Mouse (Mus musculus): ENCODE measurements around the gene Efcc1. TPM values are rescaled to one million over a fixed set of nuclear protein-coding genes. Genes with fewer than 3 reads are reported as not detected.

Efcc1 gene
- polyA plus RNA-seq, 1 experiment, result 0.05 TPM

DNA sequence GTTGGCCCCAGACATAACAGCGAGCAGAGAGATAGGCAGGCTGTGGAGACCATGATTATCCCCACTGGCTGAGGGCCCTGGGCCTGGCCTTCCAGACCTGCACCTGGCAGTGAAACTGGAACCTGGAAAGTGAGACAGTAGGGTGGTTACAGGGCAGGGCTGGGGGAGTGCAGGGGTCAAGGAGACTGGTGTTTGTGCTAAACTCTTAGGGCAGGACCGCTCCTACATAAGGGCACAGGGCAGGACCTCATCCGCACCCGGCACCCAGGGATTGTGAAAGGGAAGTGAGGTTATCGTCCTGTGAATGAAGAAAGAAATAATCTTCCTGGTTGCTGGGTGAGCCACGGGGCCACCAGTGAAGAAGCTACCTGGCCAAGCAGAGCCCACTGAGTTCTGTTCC is 59.1 kb downstream of the Efcc1 start:
- H3K27me3 ChIP-seq (ENCODE audit: control insufficient read depth, insufficient read depth, insufficient read length), result no peaks in the 10 kb centered on the region
- no peak for TF ChIP-seq CEBPB (IDR thresholded peaks at IDR 0.05; ENCODE audit: low read depth)
- TF ChIP-seq MAX (IDR thresholded peaks at IDR 0.05), result no peak
- TF ChIP-seq FOSL1 (IDR thresholded peaks at IDR 0.05; ENCODE audit: insufficient read depth, low read length, poor library complexity, severe bottlenecking), result no peak
- H3K4me3 ChIP-seq (ENCODE audit: insufficient read depth, poor library complexity, severe bottlenecking), result no peak overlapping the region
- no peaks in the 10 kb centered on the region for H3K36me3 ChIP-seq (ENCODE audit: control insufficient read depth, insufficient read depth)
- no peak overlapping the region for H3ac ChIP-seq (ENCODE audit: control insufficient read depth, insufficient read length, low read depth)
- H3K79me3 ChIP-seq (ENCODE audit: low read depth), result no peaks in the 10 kb centered on the region
- no peaks in the 10 kb centered on the region for H3K79me2 ChIP-seq (ENCODE audit: control insufficient read depth, insufficient read depth)

DNA sequence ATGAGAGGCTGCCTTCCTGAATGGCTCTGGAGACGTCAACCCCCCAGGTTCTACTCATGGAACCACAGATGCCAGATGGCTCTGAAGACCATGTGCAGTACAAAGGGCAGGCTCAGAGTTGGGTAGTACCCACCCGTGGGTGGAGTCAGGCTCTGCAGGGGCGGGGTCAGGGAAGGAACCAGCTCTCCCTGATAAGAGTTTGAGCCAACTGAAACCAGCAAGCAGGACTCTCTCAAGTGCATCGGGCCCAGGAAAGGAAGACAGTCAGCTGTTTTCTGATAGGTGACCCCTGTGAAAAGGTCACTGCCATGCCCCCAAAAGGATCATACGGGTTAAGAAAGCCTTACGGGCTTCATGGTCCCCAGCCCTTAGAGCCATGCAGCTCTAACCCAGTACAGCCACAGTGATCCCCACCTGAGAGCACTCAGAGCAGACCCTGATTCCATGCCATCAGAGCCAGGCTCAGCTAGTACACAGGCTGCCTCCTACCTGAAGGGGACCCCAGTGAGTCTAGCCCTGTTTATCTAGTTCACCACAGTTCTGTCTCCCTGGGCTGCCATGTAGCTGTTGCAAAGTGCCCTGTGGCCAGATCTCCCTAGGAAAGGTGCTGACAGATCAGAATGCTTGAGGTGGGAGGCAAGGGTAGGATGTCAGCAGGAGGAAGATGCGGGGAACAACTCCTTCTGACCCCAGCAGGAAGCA is 60.3 kb downstream of the Efcc1 start:
- Histone ChIP-seq H3ac (ENCODE audit: control insufficient read depth, insufficient read length, low read depth) (no peak overlapping the region), H3K36me3 (ENCODE audit: control insufficient read depth, insufficient read depth) (no peaks in the 10 kb centered on the region), H3K4me3 (ENCODE audit: insufficient read depth, poor library complexity, severe bottlenecking) (no peak overlapping the region), H3K79me3 (ENCODE audit: low read depth) (no peaks in the 10 kb centered on the region), H3K27me3 (ENCODE audit: control insufficient read depth, insufficient read depth, insufficient read length) (no peaks in the 10 kb centered on the region), H3K79me2 (ENCODE audit: control insufficient read depth, insufficient read depth) (no peaks in the 10 kb centered on the region)
- TF ChIP-seq CTCF (IDR thresholded peaks at IDR 0.05; ENCODE audit: control insufficient read depth, insufficient read depth, insufficient read length), result no peak
- no peak for TF ChIP-seq MYOG (IDR thresholded peaks at IDR 0.05; ENCODE audit: control insufficient read depth, extremely low read depth, insufficient read length)
- no peak for TF ChIP-seq USF1 (IDR thresholded peaks at IDR 0.05; ENCODE audit: low read depth)
- TF ChIP-seq CEBPB (IDR thresholded peaks at IDR 0.05; ENCODE audit: low read depth), result no peak
- no peak for TF ChIP-seq MAX (IDR thresholded peaks at IDR 0.05)
- no peak for TF ChIP-seq MYOD1 (IDR thresholded peaks at IDR 0.05; ENCODE audit: control insufficient read depth, insufficient read length, low read depth)
- TF ChIP-seq FOSL1 (IDR thresholded peaks at IDR 0.05; ENCODE audit: insufficient read depth, low read length, poor library complexity, severe bottlenecking), result no peak

DNA sequence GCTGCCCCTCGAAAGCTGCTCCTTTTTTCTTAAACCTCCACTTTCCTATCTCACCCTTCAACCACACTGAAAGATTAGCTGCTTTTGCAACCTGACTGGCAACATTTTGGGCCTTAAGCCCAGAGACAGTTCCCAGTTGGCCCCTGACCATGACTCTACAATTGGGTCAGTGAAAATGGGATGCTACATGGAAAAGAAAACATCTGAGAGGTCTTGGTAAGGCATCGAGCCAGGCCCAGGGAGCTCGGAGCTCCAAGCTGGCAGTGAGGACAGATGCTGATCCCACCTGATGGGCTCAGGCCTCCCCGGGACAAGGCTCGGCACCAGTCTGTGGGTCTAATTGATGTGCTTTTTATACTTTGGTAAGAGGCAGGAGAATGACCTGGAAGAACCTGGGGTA is 61.2 kb downstream of the Efcc1 start:
- no peaks in the 10 kb centered on the region for H3K79me2 ChIP-seq (ENCODE audit: control insufficient read depth, insufficient read depth)
- H3K4me3 ChIP-seq (ENCODE audit: insufficient read depth, poor library complexity, severe bottlenecking), result no peak overlapping the region
- H3K27me3 ChIP-seq (ENCODE audit: control insufficient read depth, insufficient read depth, insufficient read length), result no peaks in the 10 kb centered on the region
- H3ac ChIP-seq (ENCODE audit: control insufficient read depth, insufficient read length, low read depth), result no peak overlapping the region
- no peaks in the 10 kb centered on the region for H3K36me3 ChIP-seq (ENCODE audit: control insufficient read depth, insufficient read depth)
- no peaks in the 10 kb centered on the region for H3K79me3 ChIP-seq (ENCODE audit: low read depth)
- TF ChIP-seq MYOD1 (IDR thresholded peaks at IDR 0.05; ENCODE audit: control insufficient read depth, insufficient read length, low read depth) (no peak), USF1 (IDR thresholded peaks at IDR 0.05; ENCODE audit: low read depth) (no peak), FOSL1 (IDR thresholded peaks at IDR 0.05; ENCODE audit: insufficient read depth, low read length, poor library complexity, severe bottlenecking) (no peak), MAX (IDR thresholded peaks at IDR 0.05) (no peak), CTCF (IDR thresholded peaks at IDR 0.05; ENCODE audit: control insufficient read depth, insufficient read depth, insufficient read length) (no peak), MYOG (IDR thresholded peaks at IDR 0.05; ENCODE audit: control insufficient read depth, extremely low read depth, insufficient read length) (no peak), CEBPB (IDR thresholded peaks at IDR 0.05; ENCODE audit: low read depth) (no peak)

DNA sequence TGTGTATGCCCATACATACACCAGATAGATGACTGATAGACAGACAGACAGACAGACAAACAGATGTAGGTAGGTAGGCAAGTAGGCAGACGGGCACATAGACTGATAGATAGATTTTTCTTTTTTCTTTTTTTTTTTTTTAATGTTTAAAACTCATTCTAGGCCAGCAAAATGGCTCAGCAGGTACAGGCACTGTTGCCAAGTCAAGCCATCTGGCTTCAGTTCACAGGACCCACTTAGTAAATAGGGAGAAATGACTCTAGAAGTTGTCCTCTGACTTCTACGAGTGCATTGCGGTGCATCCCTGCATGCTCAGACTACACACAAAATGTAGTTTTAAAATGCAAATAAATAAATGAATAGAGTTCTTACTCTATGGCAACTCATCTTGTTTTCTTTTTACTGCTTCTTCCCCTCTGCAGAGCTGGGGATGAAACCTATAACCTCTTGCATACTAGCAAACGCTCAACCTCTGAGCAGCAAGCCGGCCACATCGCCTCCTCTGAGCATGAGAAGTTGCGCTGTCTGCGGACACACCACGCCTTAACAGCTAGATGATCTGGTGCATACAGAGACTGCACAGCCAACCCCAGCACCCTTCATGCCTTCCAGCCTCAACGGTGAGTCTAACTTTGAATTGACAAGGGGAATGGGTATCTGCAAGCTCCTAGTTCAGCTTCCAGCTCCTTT is 63.3 kb downstream of the Efcc1 start:
- Histone ChIP-seq H3K79me2 (ENCODE audit: control insufficient read depth, insufficient read depth) (no peaks in the 10 kb centered on the region), H3ac (ENCODE audit: control insufficient read depth, insufficient read length, low read depth) (no peak overlapping the region), H3K36me3 (ENCODE audit: control insufficient read depth, insufficient read depth) (no peaks in the 10 kb centered on the region), H3K27me3 (ENCODE audit: control insufficient read depth, insufficient read depth, insufficient read length) (no peaks in the 10 kb centered on the region), H3K4me3 (ENCODE audit: insufficient read depth, poor library complexity, severe bottlenecking) (no peak overlapping the region), H3K79me3 (ENCODE audit: low read depth) (no peaks in the 10 kb centered on the region)
- TF ChIP-seq USF1 (IDR thresholded peaks at IDR 0.05; ENCODE audit: low read depth) (no peak), MYOD1 (IDR thresholded peaks at IDR 0.05; ENCODE audit: control insufficient read depth, insufficient read length, low read depth) (no peak), MYOG (IDR thresholded peaks at IDR 0.05; ENCODE audit: control insufficient read depth, extremely low read depth, insufficient read length) (no peak), CTCF (IDR thresholded peaks at IDR 0.05; ENCODE audit: control insufficient read depth, insufficient read depth, insufficient read length) (no peak), CEBPB (IDR thresholded peaks at IDR 0.05; ENCODE audit: low read depth) (no peak), MAX (IDR thresholded peaks at IDR 0.05) (no peak), FOSL1 (IDR thresholded peaks at IDR 0.05; ENCODE audit: insufficient read depth, low read length, poor library complexity, severe bottlenecking) (no peak)

DNA sequence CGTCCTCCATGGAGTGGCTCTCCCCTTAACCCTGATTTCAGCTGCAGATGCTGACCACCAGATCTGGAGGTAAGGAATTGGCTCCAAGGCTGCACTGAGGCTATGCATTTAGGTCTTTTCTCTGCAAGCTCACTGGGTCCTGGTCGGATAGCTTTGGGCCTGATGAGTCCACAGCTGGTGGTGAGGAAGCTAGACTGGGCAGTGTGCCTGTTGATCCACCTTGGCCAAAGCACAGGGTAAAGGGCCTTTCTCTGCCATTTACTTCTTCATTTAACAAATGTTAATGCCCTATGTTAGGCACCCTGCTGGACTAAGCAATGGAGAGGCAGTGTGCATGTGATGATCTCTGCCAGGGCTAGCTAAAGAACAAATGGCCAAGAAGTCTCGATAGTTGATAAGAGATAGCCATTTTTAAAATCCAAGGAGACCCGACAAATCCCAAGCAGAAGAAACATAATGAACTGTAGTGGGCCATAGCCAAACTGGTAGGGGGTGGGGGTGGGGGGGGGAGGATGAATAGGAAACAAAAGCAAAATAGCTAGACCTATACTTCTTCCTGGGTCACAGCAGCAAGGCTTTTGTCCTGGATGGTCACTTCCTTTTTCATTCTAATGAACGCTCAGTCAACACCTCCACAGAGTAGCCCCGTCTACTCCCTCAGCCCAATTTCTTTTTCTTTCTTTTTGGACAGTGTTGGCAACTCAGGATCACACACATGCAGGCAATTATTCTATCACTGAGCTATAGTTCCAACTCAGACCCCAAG is 64.9 kb downstream of the Efcc1 start:
- H3K27me3 ChIP-seq (ENCODE audit: control insufficient read depth, insufficient read depth, insufficient read length), result no peaks in the 10 kb centered on the region
- no peak overlapping the region for H3ac ChIP-seq (ENCODE audit: control insufficient read depth, insufficient read length, low read depth)
- H3K4me3 ChIP-seq (ENCODE audit: insufficient read depth, poor library complexity, severe bottlenecking), result no peak overlapping the region
- no peaks in the 10 kb centered on the region for H3K36me3 ChIP-seq (ENCODE audit: control insufficient read depth, insufficient read depth)
- TF ChIP-seq CEBPB (IDR thresholded peaks at IDR 0.05; ENCODE audit: low read depth) (no peak), MAX (IDR thresholded peaks at IDR 0.05) (no peak), MYOG (IDR thresholded peaks at IDR 0.05; ENCODE audit: control insufficient read depth, extremely low read depth, insufficient read length) (no peak), FOSL1 (IDR thresholded peaks at IDR 0.05; ENCODE audit: insufficient read depth, low read length, poor library complexity, severe bottlenecking) (no peak), MYOD1 (IDR thresholded peaks at IDR 0.05; ENCODE audit: control insufficient read depth, insufficient read length, low read depth) (no peak), USF1 (IDR thresholded peaks at IDR 0.05; ENCODE audit: low read depth) (no peak), CTCF (IDR thresholded peaks at IDR 0.05; ENCODE audit: control insufficient read depth, insufficient read depth, insufficient read length) (no peak)
- H3K79me3 ChIP-seq (ENCODE audit: low read depth), result no peaks in the 10 kb centered on the region
- H3K79me2 ChIP-seq (ENCODE audit: control insufficient read depth, insufficient read depth), result no peaks in the 10 kb centered on the region
